Mouse (Mus musculus) frontal cortex, postnatal 25 days (tissue): ENCODE results near the gene Pkig.

Experiments used
- DNase-seq, 2 experiments: peaks; one replicate each; pipeline ENCODE4 v3.0.0; 2022; ENCODE audit warnings: low spot score in 2 of 2

The Pkig gene

DNA sequence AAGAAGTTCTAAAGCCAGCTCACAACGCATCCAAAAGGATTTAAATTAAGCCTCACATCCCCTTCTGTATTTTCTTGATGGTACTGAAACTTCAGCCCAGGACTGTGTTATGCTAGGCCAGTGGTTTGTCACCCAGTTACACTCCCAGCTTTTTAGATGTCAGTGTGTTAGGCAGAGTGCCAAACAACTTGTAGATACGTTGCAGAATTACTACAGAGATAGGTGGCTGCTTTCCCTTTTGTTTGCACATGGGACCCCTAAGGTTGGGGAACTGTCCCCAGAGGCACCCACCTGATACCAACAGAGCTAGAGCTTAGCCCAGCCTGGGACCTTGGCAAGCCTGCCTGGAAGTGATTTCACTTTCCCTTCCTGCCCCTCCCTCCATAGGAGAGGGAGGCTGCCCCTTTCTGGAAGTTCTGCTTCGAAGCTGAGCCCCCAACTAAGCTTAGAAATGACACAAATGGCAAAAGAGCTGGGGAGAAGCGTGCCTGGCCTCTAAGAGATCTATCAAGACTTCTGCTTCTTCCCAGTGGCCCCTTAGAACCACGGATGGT lies 52.5 kb downstream of the Pkig start:
- no peak for DNase-seq

- no peak for DNase-seq
Observed at GRCm38 (mm10) chr2:163711368-163711868, 53.2 kb downstream of the Pkig start.

GRCm38 (mm10) chr2:163712473-163712872 lies 54.3 kb downstream of the Pkig start:
- DNase-seq = no peak

DNA sequence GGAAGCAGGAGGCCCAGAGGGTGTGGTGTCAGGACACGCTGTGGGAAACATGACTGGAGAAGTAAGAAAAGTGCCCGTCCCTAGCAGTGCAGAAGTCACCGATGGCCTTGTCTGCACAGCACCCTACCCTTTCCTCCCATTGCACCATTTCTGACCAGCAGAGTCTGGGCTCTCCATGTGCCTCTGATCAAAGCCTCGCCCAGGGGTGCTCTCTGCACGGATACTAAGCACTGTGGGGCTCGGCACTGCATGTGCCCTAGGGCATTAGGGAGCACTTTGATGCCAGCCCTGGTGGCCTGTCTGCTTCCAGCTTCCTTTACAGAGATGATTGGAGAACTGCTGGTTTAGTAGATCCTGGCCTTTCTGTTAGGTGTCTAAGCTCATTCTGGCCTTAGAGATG lies 54.7 kb downstream of the Pkig start:
- DNase-seq = no peak

DNA sequence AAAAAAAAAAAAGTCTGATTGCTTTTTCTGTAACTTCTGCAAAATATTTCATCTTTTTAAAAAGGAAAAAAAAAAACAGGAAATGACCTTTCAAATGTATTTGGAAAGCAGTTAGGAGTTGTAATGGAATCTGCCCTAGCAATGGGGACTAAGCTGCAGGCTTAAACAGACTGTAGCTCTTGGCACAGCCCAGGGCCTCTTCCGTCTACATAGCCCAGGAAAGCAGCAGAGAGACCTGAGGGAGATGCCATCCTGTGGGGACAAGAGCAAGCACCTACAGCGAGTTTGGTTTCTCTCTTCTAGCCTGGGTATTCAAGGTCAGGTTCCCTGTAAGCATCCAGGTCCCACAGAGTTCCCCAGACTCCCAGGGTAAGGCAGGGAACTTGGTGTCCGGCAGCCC lies 55.2 kb downstream of the Pkig start:
- DNase-seq = no peak

DNA sequence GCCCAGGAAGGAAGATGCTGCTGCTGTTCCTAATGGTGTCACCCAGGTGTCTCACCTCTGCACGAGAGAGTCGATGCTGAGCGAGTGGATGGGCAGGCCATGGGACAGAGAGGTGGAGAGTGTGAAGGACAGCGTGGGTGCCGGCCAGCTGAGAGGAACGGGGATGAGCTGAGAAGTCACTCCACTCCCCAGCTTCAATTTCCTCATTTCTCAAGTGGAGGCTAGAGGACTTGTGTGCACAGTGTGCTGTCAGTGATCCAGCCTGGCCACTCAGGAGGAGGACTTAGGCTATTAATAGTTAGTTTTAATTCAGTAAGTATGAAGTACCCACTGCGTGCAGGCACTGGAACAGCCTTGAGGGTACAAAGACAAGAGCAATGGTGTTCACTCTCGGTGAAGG lies 58.3 kb downstream of the Pkig start:
- DNase-seq = no peak

GRCm38 (mm10) chr2:163716853-163717252 lies 58.7 kb downstream of the Pkig start:
- DNase-seq = no peak

DNA sequence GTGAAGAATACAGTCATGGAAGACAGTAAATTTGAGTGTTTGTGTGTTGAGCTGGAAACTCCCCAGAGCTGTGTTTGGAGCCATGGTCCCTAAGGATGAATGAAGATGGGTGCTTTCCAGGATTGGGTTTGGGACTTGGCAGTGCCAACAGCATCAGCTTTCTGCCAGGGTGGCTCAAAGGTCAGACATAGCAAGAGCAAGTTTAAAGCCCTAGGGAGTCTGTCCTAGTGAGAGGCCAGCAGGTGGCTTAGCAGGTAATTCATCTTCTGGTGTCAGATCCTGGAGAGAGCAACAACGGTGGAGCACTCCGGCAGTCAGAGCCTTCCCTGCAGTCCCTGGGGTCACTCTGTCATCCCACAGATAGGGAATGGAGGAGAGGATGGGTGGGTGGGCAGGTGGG lies 60.3 kb downstream of the Pkig start:
- DNase-seq = no peak

DNA sequence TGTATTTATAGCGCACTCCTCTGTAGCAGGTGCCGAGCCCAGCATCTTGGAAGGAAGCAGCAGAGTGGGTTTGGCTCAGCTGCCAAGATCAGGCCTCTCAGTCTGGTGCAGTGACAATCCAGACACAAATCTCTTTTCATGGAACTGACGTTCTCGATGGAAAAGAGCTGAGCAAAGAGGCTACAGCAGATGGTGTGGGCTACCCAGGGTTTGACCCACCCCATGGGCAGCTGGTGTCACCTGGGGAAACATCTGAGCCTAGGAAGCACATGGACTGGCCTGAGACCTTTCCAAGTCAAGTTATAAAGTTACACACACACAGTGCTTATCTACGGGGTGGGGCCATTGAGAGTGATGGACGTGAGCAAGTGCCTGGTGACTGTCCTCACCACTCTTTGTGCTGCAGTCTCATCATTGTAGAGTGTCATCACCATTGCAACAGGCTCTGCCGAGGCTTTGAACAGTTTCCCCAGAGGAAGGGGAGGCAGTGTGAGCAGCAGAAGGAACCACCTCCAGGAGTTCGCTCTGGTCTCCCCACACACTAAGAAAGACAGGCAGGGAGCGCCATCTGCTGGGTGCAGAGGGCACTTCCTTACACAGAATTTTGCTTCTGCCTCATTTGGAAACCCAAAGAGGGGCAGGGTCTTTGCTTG lies 60.9 kb downstream of the Pkig start:
- DNase-seq = peak; percentile 67 to 78

GRCm38 (mm10) chr2:163719616-163720015 lies 61.4 kb downstream of the Pkig start:
- no peak for DNase-seq

- peak in 1 of 2 experiments; percentile 43 for DNase-seq
Observed at GRCm38 (mm10) chr2:163722550-163722949, 64.4 kb downstream of the Pkig start.

- no peak for DNase-seq
Observed at GRCm38 (mm10) chr2:163726766-163727393, 68.7 kb downstream of the Pkig start.

GRCm38 (mm10) chr2:163728300-163728699 lies 70.1 kb downstream of the Pkig start:
- DNase-seq = no peak

- no peak for DNase-seq
Observed at GRCm38 (mm10) chr2:163732021-163732420, 73.8 kb downstream of the Pkig start.

- no peak for DNase-seq
Observed at GRCm38 (mm10) chr2:163735163-163735562, 77.0 kb downstream of the Pkig start.

- DNase-seq = no peak
Observed at GRCm38 (mm10) chr2:163735980-163736379, 77.8 kb downstream of the Pkig start.

- DNase-seq = no peak
Observed at GRCm38 (mm10) chr2:163742656-163743055, 84.5 kb downstream of the Pkig start.

GRCm38 (mm10) chr2:163743357-163743756 lies 85.2 kb downstream of the Pkig start:
- DNase-seq = no peak

- DNase-seq = no peak
Observed at GRCm38 (mm10) chr2:163744801-163745570, 86.8 kb downstream of the Pkig start.

GRCm38 (mm10) chr2:163749647-163750611 lies 91.7 kb downstream of the Pkig start, which contains the start of gene Ada:
TSS of gene Ada (minus strand) at chr2:163750239.
- DNase-seq = no peak

GRCm38 (mm10) chr2:163754228-163754627 lies 96.0 kb downstream of the Pkig start:
- no peak for DNase-seq
